Mouse (Mus musculus): ENCODE measurements at regions not wholly inside any gene's neighbourhood (a gene's known extent, or its start where the extent isn't known, plus 50 kb on each side); places are given as distances from the start of the nearest gene placed in this dataset.

DNA sequence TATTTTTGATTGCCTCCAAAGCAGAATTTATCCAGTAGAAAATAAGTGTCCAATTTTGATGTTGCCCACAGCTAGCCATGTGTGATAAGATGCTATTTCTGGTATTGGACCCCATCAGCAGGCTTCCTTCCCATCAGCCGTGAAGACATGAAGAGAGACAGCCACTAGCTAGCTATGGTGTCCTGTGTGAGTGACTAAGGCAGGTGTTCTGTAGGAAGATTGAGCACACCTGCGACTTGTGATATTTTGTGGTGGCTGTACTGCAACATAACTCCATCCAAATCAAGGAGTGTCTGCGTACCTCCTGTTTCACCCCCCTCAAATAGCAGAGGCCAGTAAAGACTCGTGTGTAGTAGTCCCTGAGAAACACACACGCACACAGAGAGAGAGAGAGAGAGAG lies 56.6 kb upstream of the Dap start:
- 84% methylated on average over 5 of the region's 5 CpGs for WGBS
- H3K27ac ChIP-seq: no peak overlapping the region
- ATAC-seq (ENCODE audit: low FRiP score) (no peak), DNase-seq (ENCODE audit: low spot score) (no peak)
- H3K9ac ChIP-seq: no peak overlapping the region
- no peaks in the 10 kb centered on the region for H3K36me3 ChIP-seq (replicated peaks; ENCODE audit: control insufficient read depth, insufficient read depth)
- no peaks in the 10 kb centered on the region for H3K9me3 ChIP-seq (ENCODE audit: control insufficient read depth, low read length)
- no peaks in the 10 kb centered on the region for H3K27me3 ChIP-seq (ENCODE audit: control insufficient read depth, insufficient read depth, low read length)
- no peak overlapping the region for H3K4me3 ChIP-seq (replicated peaks; ENCODE audit: low read length)
- H3K4me1 ChIP-seq (replicated peaks; ENCODE audit: control insufficient read depth, insufficient read depth, low read length): no peaks in the 10 kb centered on the region
- no peak overlapping the region for H3K4me2 ChIP-seq (replicated peaks)

DNA sequence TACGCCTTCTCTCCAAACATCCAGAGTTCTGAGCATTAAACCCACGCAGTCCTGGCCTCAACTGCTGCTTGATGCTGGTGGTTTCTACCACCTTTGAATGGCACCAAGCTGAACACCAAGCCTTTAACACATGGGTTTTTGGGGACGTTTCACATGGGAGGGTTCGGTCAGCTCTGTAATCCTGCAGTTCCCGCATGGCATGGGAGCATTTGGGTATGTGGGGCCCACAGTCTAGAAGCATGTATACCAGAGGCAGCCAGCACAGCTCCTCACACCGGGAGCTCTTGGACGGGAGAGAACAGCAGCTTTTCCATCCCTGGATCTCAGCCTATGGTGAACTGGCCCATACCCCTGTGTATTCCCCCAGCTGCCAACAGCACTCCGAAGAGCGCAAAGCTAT lies 55.9 kb upstream of the Dap start:
- WGBS: 89% methylated on average over 9 of the region's 9 CpGs
- no peak overlapping the region for H3K4me3 ChIP-seq (replicated peaks; ENCODE audit: low read length)
- H3K4me1 ChIP-seq (replicated peaks; ENCODE audit: control insufficient read depth, insufficient read depth, low read length): no peaks in the 10 kb centered on the region
- ATAC-seq (ENCODE audit: low FRiP score) (no peak), DNase-seq (ENCODE audit: low spot score) (no peak)
- H3K9ac ChIP-seq: no peak overlapping the region
- no peak overlapping the region for H3K27ac ChIP-seq
- no peaks in the 10 kb centered on the region for H3K36me3 ChIP-seq (replicated peaks; ENCODE audit: control insufficient read depth, insufficient read depth)
- H3K4me2 ChIP-seq (replicated peaks): no peak overlapping the region
- H3K9me3 ChIP-seq (ENCODE audit: control insufficient read depth, low read length): no peaks in the 10 kb centered on the region
- no peaks in the 10 kb centered on the region for H3K27me3 ChIP-seq (ENCODE audit: control insufficient read depth, insufficient read depth, low read length)

DNA sequence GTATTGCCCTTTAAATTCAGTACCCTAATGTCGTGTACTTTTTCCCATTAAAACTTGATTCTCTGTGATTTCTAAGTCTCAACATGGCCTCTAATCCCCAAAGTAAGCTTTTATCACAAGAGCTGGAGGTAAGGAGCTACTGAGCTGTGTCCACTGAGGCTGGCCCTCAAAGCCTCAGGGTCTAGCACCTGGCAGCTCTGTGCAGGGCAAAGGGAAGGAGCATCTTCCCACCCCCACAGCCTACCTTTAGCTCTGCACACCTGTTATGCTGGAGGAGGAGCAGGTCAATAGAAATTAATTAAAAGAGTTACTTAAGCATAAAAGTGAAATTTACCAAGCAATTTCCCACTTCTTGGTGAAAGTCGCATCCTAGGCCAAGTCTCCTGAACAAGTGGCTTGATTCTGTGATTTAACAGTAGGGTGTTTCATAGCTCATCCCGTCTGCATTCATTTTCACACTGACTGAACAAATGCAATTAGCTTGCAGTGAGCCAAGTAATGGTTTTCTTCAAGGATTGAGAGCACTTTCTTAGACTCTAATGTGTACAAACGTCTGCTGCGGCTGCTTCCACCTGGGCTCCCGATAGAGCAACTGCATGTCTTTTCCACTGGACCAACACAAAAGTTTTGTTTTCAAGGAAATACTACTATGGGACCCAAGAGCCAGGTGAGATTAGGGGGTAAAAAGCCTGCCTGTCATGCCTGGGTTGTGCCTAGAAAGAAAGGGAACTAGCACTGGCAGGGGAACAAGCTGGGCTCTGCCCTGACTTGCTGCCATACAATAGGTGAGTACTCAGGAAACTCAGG lies 50.6 kb upstream of the Dap start:
- Histone ChIP-seq H3K27me3 (ENCODE audit: control insufficient read depth, insufficient read depth, low read length) (no peaks in the 10 kb centered on the region), H3K4me1 (replicated peaks; ENCODE audit: control insufficient read depth, insufficient read depth, low read length) (no peaks in the 10 kb centered on the region), H3K36me3 (replicated peaks; ENCODE audit: control insufficient read depth, insufficient read depth) (no peaks in the 10 kb centered on the region), H3K4me2 (replicated peaks) (no peak overlapping the region), H3K9ac (no peak overlapping the region), H3K27ac (no peak overlapping the region), H3K9me3 (ENCODE audit: control insufficient read depth, low read length) (no peaks in the 10 kb centered on the region), H3K4me3 (replicated peaks; ENCODE audit: low read length) (no peak overlapping the region)
- 60% methylated on average over 6 of the region's 6 CpGs for WGBS
- ATAC-seq (ENCODE audit: low FRiP score) (no peak), DNase-seq (ENCODE audit: low spot score) (no peak)
